Mouse (Mus musculus) neural tube, embryonic 10.5 days (tissue): ENCODE data around the gene Cers3.

Experiments
- DNase-seq: peaks from one replicate; pipeline ENCODE4 v3.0.0-alpha.2; 2017; ENCODE audit warnings: low spot score; ENCODE audit errors: extremely low spot score

The Cers3 gene

GRCm38 (mm10) chr7:66779944-66780942 lies 36.9 kb downstream of the Cers3 start:
- no peak for DNase-seq

GRCm38 (mm10) chr7:66786476-66786875 lies 43.2 kb downstream of the Cers3 start:
- no peak for DNase-seq

GRCm38 (mm10) chr7:66787816-66788215 lies 44.5 kb downstream of the Cers3 start:
- no peak for DNase-seq

GRCm38 (mm10) chr7:66789860-66790748 lies 46.8 kb downstream of the Cers3 start:
- DNase-seq: peak; percentile 15

GRCm38 (mm10) chr7:66791022-66791421 lies 47.7 kb downstream of the Cers3 start:
- no peak for DNase-seq

- no peak for DNase-seq
These were observed 53.6 kb downstream of the Cers3 start for GRCm38 (mm10) chr7:66796909-66797308.

- no peak for DNase-seq
These were observed 54.0 kb downstream of the Cers3 start for GRCm38 (mm10) chr7:66797345-66797744.

GRCm38 (mm10) chr7:66798826-66799225 lies 55.5 kb downstream of the Cers3 start:
- peak; percentile 27 for DNase-seq

- DNase-seq: no peak
These were observed 57.5 kb downstream of the Cers3 start for GRCm38 (mm10) chr7:66800784-66801183.

GRCm38 (mm10) chr7:66801785-66802184 lies 58.5 kb downstream of the Cers3 start:
- DNase-seq: no peak

- peak; percentile 13 for DNase-seq
These were observed 60.5 kb downstream of the Cers3 start for GRCm38 (mm10) chr7:66803798-66804197.

- DNase-seq: no peak
These were observed 63.5 kb downstream of the Cers3 start for GRCm38 (mm10) chr7:66806801-66807200.

- DNase-seq: no peak
These were observed 67.1 kb downstream of the Cers3 start for GRCm38 (mm10) chr7:66810436-66810835.

- no peak for DNase-seq
These were observed 68.0 kb downstream of the Cers3 start for GRCm38 (mm10) chr7:66811294-66811693.

GRCm38 (mm10) chr7:66812289-66812688 lies 69.0 kb downstream of the Cers3 start:
- DNase-seq: no peak

GRCm38 (mm10) chr7:66812737-66813136 lies 69.4 kb downstream of the Cers3 start:
- DNase-seq: no peak

GRCm38 (mm10) chr7:66813172-66813571 lies 69.9 kb downstream of the Cers3 start:
- no peak for DNase-seq

GRCm38 (mm10) chr7:66815526-66815925 lies 72.2 kb downstream of the Cers3 start:
- no peak for DNase-seq

GRCm38 (mm10) chr7:66820034-66820433 lies 76.7 kb downstream of the Cers3 start:
- peak; percentile 60 for DNase-seq

- no peak for DNase-seq
These were observed 87.5 kb downstream of the Cers3 start for GRCm38 (mm10) chr7:66830803-66831202.

GRCm38 (mm10) chr7:66831295-66831694 lies 88.0 kb downstream of the Cers3 start:
- DNase-seq: no peak

GRCm38 (mm10) chr7:66839463-66840007 lies 96.2 kb downstream of the Cers3 start, which contains the start of gene Adamts17:
Gene Adamts17, plus strand, starts transcription at chr7:66839735.
- DNase-seq: peak; percentile 85
